Mouse (Mus musculus) 3134 (cell line): ENCODE results near the gene Ddx27.

Experiments
- DNase-seq: peaks from one replicate; pipeline ENCODE4 v3.0.0-alpha.2; 2011; ENCODE audit warnings: low spot score; ENCODE audit not compliant: insufficient read length; ENCODE audit errors: extremely low read depth

Gene Ddx27

GRCm38 (mm10) chr2:167061381-167062034 lies 46.5 kb downstream of the Ddx27 start:
- no peak for DNase-seq

DNA sequence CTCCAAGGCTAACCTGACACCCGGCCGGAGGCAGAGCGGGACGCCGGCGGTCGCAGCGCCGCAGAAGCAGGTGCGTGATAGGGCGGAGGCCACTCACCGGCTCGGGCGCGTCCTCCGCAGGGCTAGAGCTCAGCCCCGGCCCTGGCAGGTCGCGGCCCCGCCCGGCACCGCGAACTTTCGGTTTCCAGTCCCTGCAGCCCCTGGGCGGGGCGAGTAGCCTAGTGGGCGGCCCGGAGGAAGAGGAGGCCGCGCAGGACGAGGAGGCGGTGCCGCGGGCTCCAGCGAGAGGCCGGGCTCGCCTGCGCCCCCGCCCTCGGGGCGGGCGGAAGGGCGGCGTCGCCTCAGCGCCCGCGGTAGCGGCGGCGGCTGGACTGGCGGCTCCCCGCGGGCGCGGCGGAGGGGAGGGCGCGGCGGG lies 47.5 kb downstream of the Ddx27 start:
- peak; percentile 94 for DNase-seq

- DNase-seq, result peak; percentile 97
Observed at GRCm38 (mm10) chr2:167062965-167063880, 48.2 kb downstream of the Ddx27 start, which contains the start of gene Znfx1. Gene Znfx1 (minus strand): TSS chr2:167063015.

DNA sequence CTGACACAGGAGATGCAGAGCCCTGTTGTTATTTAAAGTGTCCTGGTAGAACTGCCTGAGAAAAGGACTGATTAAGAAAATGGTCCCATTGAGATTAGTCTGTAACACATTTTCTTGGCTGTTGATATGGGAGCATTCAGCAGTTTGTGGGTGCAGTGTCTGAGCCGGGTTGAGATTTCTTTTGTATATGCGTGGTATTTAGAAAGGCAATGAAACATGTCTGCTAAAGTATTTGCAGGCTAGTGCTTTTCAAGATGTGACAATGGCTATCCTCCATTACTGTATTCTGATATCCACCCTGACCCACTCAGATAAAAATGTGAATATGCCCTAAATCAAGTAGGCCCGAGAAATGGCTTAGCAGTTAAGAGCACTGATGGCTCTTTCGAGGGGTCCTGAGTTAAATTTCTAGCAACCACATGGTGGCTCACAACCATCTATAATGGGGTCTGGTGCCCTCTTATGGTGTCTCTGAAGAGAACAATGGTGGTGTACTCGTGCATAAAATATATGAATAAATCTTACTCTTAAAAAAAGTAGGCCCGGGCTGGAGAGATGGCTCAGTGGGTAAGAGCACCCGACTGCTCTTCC lies 49.0 kb downstream of the Ddx27 start:
- DNase-seq, result peak; percentile 48

DNA sequence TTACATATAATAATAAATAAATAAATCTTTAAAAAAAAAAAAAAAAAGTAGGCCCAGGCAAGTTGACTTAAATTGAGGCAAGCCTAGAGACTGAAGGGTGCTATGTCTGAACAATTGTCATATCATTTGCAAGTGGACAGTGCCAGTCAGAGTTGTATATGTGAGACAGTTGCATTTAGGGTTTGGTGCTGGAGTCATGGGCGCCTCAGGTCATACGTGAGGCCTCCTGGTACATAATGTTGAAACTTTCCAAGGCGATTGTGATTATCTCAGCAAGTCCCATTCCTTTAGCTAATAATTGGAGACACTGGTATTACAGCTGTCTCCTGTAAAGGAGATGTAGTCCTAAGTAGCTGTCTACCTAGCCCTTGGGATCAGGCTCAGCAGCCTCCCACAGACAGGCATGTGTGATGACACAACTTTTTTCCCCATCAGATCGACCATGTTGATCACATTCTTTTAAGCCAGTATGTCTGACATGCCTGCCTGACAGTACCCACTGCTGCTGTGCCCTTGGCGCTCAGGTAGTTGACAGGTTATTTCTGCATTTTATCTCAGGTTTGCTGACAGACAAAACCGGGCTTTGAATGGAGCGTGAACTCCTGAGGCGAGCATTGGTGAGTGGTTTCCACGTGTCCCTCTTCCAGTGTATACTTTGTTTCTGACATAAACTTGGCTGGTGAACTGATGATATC lies 49.8 kb downstream of the Ddx27 start:
- no peak for DNase-seq

GRCm38 (mm10) chr2:167066031-167066430 lies 51.0 kb downstream of the Ddx27 start:
- peak; percentile 43 for DNase-seq

DNA sequence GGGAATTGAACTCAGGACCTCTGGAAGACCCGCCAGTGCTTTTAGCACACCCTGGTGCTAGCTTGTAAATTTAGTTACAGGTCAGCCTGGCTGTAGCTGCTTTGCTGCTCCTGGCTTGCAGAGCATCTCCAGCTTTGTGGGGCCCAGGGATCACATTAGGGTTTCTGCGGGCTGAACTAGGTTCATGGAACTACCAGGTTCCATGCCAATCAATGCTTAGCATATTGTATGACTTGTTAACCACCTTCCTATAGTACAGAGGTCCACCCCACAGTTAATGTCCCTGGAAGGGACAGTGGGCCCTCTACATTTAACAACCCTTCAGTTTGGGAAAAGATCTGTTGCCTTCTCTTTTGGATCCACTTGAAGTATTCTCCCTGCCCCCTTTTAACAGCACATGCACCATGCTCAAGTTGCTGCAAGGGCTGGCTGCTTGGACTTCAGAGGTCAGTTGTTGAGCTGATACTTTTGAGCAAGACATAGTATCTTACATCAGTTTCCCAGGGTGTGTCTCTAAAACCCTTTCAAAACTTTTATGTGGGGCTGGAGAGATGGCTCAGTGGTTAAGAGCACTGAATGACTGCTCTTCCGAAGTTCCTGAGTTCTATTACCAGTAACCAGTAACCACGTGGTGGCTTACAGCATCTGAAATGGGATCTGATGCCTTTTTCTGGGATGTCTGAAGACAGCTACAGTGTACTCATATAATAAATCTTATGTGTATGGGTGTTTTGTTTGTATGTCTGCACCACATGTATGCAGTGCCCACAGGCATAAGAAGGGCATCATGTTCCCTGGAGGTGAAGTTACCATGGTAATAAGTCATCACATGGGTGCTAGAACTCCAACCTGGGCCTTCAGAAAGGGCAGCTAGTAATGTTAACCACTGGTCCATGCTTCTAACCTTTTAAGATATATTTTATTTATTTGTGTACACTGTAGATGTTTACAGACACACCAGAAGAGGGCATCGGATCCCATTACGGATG lies 51.8 kb downstream of the Ddx27 start:
- DNase-seq, result peak; percentile 55

DNA sequence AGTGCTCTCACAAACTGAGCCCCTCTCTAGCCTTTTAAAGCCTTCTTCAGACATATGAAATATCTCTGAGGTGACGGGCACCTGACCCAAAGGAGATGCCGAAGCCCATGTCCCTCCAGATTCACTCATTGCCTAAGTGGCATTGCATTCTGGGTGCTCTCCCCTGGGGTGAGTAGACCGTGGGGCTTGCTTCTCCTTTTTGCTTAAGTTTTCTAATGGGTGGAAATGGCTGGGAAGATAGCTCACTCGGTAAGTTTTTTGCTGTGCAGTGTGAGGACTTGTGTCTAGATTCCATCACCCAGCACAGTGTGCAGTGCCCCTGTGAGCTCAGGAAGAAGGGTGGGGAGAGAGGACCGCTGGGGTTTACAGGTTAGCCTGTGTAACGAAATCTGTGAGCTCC lies 52.6 kb downstream of the Ddx27 start:
- no peak for DNase-seq

DNA sequence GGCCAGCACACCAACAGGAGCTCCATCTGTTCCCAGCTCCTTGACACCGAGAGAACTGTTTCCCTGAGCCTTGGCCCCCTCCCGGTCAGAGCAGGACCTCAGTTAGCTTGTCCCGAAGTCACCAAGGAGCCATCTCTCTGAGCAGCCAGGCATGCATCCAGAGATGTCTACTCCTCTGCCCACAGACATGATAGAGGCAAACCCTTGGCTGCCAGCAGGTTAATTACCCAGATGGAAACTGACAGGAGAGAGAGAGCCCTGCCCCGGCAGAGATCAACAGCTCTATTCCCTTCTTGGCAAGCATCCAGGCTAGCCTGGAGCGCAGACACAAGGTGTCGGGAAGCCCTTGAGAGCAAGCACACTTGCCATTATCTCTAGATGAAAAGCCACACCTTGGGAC lies 55.3 kb downstream of the Ddx27 start:
- no peak for DNase-seq

DNA sequence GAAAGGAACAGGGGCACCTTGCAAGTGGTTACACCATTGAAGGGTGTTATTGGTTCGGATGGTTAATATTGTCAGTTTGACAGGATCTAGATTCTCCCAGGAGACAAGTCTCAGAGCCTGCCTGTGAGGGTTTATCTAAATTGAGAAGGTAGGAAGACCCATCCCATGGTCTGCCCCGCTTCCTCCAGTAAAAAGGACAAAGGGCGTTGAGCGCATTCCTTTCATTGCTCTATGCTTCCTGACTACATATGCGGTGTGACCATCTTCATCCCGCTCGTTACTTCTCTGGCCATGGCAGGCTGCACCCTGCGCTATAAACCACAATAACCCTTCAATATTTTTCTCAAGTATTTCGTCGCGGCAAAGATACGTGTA lies 56.3 kb downstream of the Ddx27 start:
- no peak for DNase-seq

DNA sequence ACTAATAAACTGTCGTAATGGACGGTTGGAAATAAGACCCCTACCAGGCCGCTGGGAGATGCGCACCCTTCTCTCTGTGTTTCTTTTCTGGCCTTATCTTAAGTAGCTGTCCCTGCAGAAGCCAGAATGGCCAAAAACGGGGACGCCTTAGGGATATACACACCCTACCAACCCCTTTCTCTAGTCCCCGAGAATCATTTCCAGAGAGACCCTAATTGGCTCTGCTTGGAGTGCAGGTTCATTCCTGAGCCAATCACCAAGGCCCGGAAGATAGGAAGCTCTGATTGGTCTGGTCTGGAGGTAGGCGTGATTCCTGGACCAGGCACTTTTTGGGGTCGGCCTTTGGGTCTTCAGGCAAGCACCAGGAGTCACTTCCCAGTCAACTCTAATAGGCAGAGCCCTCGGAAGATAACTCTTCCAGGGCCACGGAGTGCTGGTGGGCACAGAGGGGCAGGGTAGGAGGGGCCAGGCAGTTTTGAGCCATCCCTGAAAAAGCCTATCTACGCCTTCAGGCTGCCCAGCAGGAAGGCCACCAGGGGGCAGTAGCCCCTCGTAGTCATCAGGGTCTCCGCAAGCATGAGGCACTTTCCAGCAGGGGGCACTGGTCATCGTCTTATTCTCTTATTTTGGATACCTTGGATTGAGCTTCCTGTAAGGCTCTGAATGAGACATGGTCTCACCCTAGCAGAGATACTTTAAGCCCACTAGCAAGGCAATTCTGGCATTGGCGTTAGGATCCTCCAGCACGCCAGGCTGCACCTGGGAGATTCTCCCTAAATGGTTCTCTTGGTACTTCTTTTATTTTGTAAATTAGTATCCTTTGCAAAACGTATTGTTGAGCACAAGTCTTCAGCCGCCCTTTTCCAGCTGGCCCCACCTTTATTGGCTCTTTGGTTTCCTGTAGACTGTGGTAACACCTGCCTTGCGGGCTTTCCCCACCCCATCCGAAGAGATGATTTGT lies 56.9 kb downstream of the Ddx27 start:
- peak; percentile 76 for DNase-seq

GRCm38 (mm10) chr2:167074587-167074986 lies 59.6 kb downstream of the Ddx27 start:
- no peak for DNase-seq

DNA sequence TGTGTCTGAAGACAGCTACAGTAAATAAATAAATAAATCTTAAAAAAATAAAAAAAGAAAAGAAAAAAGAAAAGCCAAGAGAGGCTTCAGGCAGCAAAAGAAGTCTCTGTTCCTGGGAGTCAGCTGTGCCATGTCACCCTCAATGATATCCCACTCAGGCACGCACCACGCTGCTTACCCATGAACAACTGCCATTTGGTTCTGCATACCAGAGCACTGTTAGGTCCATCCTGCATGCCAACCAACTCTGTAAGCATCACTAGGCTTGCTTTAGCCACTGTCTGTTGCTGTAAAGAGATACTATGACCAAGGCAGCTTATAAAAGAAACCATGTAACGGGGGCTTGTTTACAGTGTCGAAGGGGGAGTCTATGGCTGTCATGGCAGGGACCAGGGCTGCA lies 61.4 kb downstream of the Ddx27 start:
- no peak for DNase-seq

GRCm38 (mm10) chr2:167076759-167077158 lies 61.8 kb downstream of the Ddx27 start:
- DNase-seq, result no peak

GRCm38 (mm10) chr2:167077199-167077962 lies 62.4 kb downstream of the Ddx27 start:
- no peak for DNase-seq

DNA sequence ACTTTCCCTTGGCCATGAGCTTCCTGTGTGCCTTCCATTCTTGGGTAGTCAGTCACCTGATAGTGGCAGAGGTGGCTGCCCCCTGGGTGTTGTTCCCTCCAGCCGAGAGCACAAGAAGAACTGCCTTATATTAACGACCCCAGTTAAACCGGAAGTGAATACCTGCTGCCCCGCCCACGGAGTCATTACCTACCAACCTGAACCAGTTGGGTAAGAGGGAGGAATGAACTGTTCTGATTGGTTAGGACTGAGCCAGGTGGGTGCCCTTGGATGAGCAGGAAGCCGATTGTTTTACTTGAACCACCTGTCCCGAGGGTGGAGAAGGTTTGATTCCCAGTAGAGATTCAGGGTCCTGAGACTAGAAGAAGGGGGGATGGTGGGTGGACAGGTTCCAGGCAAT lies 63.5 kb downstream of the Ddx27 start:
- no peak for DNase-seq

- DNase-seq, result peak; percentile 88
Observed at GRCm38 (mm10) chr2:167078931-167079495, 64.0 kb downstream of the Ddx27 start.
